Mouse (Mus musculus) natural killer cell, adult 2 months (primary cell): ENCODE data around the gene Ing1.

ENCODE experiments used
- DNase-seq, 2 experiments: peaks; one replicate each; pipeline ENCODE4 v3.0.0; 2022; ENCODE audit warnings: low spot score in 2 of 2

The Ing1 gene

DNA sequence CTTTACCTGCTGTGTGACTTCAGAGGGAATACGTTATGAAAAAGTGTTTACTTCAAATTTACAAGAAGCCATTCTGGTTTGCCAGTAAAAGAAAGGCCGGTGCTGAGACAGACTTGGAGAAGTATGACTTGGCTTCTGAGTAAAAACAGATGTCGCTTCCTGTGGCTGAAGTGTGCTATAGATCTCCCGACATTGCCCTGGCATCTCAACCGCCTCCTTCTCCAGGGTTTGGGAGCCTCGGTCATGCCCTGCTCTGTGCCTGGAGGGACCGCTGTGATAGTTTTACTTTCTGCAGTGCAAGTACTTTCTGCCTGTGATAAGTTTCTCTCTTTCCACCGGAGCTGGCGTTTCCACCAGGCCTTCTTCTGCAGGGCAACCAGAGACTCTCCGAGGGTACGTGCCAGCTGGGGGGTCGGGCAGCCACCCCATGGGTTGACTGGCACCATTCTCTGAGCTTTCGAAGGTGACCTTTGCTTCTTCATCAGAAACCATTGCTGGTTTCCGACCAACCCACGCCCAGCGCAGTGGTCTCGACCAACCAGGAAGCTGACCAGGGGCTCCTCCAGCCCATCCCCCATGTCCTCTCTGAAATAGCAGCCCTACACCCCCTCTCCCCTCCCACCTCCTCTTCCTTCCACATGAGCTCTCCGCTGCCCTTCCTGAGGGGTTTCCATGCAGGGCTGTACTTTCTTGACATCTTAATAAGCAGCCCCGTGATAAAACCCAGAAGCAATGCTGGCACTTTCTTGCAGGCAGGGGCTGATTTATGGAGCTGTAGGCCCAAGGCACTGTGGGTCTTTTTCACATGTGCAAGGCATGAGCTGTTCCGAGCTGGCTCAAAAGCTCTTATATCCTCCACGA, 30.4 kb downstream of the Ing1 start:
- DNase-seq = no peak

DNA sequence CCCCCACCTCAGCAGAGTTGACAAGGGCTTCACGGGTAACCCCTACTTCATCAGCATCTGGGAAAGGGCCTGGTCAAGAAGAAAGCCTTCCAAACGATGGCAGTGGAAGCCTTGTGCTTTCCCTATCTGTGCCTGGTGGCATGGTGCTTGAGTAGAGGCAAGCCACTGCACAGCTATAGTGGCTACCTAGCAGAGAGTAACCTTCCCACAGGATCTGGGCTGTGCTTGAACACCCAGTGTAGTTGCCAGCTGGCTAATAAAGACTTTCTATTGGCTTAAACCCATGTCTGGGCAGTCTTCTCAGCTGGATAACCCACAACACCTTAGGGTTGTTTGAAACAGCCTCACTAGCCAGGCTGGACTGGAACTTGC, 31.0 kb downstream of the Ing1 start:
- DNase-seq = no peak

DNA sequence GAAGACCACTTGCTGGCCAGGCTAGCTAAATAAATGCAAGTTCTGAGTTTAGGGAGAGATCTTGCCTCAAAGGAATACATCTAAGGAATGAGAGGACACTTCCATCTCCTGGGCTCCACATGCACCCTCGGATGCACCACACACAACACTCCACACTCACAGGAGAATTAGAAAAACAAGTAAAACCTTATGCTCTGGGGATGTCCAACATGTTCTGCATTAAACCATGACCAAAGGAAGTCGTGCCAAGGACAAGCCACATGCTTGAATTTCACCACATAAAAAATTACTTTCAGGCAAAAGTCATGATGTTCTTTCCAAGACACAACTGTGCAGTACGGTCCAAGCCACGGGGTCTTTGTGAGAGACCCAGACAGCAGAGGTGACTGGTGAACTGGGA, 36.5 kb downstream of the Ing1 start:
- DNase-seq = no peak

DNA sequence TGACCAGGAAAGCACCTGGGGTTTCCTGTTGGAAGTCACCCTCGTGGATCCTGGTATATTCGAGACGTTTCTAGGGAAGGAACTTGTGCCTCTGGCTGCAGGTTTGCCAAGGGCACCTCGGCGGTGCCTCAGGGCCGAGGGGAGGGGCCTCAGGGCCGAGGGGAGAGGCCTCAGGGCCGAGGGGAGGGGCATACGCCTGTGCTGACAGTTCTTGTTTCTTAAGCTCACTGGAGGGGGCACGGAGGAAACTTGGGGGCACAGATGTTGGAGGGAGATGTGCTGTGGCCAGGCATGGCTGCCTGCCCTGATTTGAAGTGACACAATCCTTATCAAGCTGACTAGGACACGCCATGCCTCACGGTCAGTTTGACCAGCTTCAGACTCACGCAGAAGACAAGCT, 36.9 kb downstream of the Ing1 start:
- no peak for DNase-seq

DNA sequence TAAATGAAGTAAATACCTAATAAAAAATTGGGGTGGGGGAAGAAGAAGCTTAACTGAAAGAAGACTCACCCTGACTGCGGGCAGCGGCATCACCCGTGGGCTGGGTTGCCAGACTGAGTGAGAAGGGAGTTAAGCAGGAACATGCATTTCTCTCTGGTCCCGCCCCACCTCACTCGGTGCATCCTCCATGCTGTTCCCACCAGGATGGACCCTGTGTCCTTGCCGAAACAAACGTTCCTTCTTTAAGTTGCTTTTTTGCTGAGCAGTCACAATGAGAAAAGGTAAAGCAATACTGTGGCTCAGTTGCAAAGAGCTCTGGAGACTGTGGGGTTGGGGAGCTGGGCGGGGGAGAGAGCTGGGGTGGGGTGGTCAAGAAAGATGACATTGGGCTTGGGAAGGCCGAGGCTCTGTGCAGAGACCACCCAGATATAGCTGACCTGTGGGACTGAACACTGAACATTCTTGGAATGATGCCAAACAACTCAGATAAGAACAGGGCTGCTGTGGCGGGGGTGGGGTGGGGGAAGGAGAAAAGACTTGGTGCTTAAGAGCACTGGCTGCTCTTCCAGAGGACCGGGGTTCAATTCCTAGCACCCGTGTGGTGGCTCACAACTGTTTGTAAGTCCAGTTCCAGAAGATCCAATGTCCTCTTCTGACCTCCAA, 38.0 kb downstream of the Ing1 start:
- DNase-seq = no peak

DNA sequence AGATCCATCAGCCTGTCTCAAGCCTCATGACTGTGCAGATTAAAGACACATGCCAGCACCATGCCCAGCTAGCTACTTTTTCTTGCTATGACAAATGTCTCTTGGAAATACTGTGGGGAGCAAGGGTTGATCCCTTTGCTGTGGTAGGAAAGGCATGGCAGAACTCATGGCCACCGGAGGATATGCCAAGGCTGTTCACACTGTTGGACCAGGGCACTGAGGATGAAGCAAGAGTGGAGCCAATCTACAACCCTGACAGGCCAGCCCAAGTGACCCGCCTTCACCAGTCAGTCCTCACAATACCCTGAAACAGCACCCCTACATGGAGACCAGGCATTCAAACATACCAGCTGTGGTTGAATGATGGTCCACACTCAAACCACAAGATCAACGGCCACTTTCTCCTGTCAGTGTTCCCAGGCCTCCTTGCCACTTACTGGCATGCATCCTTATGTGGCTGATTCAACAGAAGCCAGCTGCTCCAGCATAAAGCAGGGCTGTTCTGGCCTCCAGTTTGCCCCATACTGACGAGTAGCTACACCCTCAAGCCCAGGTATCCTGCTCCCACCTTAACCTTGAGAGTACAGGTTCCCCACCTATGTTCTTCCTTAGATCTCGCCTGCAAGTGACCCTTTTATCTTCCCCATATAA, 45.1 kb downstream of the Ing1 start:
- DNase-seq = no peak

DNA sequence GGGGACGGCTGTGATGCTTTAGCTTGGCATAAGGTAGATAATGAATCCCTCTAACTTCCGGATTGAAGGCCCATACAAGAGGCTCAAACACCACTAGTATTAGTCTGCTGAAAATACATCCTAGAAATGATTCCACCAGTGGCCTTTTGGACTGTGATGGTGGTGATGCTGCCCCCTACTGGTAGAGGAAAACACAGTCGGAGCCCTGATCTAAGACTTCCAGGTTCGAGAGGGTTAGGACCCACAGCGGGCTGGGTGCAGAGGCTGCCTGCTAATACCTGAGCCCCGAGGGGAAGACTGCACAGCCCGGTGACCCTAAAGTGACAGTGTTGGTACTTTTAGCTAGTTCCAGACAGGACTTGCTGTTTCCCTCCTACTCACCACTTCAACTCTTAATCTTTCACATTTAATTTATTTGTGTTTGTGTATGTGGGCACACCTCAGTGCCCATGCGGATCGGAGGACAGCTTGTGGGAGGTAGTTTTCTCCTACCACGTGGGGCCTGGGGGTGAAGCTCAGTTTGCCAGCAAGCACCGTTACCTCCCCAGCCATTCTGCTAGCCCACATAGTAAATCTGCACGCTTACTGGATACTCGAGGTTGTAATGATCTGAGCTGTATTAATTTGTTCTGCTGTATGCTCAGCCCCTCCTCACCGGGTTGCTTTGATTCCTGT, 46.8 kb downstream of the Ing1 start:
- DNase-seq = peak; percentile 48 to 70

DNA sequence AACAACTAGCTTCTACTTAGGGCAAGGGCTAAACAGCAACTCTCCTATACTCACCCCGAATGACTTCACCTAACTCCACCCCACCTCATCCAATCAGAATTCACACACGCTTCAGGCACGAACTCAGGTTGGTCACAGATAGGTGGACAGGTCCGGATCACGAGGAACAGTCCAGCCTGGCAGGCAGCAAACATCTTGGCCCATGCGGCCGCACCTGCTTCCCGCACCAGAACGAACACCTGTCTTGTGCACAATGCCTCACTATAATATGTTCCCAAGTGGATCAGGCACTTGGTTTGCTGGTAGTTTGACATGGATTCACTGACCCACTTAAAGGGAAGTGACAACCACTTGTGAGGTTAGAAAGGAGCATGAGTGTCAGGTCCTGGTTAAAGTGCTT, 53.5 kb downstream of the Ing1 start:
- no peak for DNase-seq
